Mouse (Mus musculus) G1E (cell line): ENCODE results near the gene Abhd15.

Source experiments
- CTCF ChIP-seq: IDR thresholded peaks from 2 replicates; pipeline ENCODE4 v1.5.1; 2012; ENCODE audit warnings: low read depth, low read length, inconsistent platforms, mixed read lengths
- GATA1 ChIP-seq: IDR thresholded peaks from 2 replicates; pipeline ENCODE4 v1.6.1; 2012; ENCODE audit warnings: borderline replicate concordance, low read length, inconsistent platforms, mixed read lengths
- GATA2 ChIP-seq: IDR thresholded peaks from 2 replicates; pipeline ENCODE4 v1.6.1; 2012; ENCODE audit warnings: low read depth, low read length, inconsistent platforms, borderline replicate concordance
- POLR2AphosphoS5 ChIP-seq: IDR thresholded peaks from 2 replicates; pipeline ENCODE4 v1.6.1; 2012; ENCODE audit warnings: low read depth, low read length, inconsistent platforms; ENCODE audit not compliant: insufficient replicate concordance
- TAL1 ChIP-seq: conservative IDR thresholded peaks from 2 replicates; pipeline ENCODE4 v1.6.1; 2012; ENCODE audit warnings: low read depth, low read length, inconsistent platforms, mixed read lengths

GRCm38 (mm10) chr11:77525804-77526486 is 11.0 kb downstream of the Abhd15 start:
- TF ChIP-seq CTCF = no peak
- no peak for TF ChIP-seq GATA1
- no peak for TF ChIP-seq TAL1
- TF ChIP-seq POLR2AphosphoS5 = no peak
- TF ChIP-seq GATA2 = no peak
